Mouse (Mus musculus) heart, postnatal 36 days (tissue): Measurements from ENCODE around the gene Egfem1. TPM values are rescaled to one million over a fixed set of nuclear protein-coding genes. Genes with fewer than 3 reads are reported as not detected.

Experiments
- DNase-seq, 2 experiments: peaks; one replicate each; pipeline ENCODE4 v3.0.0; 2021 to 2022
- intact Hi-C: fragments of 180-260 bp; cut with DNase I; formaldehyde crosslinking; loops from one replicate; pipeline ENCODE4 v1.15.1; 2025
- total RNA-seq, 2 experiments: library from RNA; stranded (reverse); gene quantifications; 2 replicates each; pipeline ENCODE4 v1.2.3; 2021

Gene Egfem1
- total RNA-seq, 2 experiments from 2014 or later: not detected

DNA sequence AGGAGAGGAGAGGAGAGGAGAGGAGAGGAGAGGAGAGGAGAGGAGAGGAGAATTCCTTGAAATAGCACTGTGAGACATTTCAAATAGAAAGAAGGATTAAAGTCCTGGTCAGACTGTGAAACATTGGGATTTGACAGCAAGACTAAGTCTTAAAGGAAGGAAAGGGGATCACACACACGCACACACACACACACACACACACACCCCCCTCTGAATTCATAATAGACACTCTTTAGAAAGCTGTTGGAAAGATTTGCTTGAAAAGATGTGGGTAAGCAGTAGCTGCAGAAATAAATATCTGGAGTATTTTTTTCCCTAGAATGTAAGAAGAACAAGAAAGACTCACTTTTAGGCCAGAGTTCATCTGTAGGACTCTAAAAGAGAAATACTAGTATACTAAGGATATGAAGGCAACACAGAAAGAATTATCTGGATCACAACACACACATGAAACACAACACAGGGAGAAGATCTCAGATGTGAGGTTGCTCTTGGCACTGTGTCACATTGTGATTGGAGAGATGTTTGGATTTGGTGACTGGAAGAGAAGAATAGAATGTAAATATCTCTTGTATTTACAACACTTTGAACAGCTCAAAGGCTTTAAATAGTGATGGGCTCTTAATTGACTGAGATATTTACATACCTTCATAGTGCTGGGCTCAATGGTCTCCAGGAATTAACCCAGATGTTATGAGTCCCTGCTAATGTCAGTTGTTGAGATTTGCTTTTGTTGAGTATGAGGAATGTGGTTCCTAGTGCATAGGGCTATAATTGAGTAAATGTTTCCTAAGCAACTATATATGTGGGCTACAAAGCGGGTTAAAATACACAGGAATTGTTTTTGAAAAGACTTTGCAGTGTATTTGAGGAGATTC lies 50.5 kb downstream of the Egfem1 start:
- no peak for DNase-seq
- intact Hi-C loops: no loop called here

DNA sequence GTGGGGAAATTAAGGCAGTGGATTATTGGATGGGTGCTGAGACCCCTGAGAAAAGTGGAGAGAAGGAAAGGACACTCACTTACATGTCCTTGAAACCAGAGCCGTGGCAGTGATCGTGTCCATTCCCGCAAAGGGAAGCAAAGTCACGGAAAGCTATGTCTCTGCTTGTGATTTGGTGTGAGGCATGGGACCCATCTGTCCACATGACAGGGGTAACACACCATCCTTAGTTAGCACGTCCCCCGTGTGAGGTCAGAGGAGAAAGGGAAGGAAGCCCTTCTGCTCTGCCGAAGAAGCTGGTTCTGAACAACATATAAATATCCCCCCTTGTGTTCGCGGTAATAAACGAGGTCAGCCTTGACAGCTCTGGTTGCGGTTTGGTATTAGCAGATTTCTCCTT lies 52.7 kb downstream of the Egfem1 start:
- intact Hi-C loops: no loop called here
- no peak for DNase-seq

GRCm38 (mm10) chr3:29135176-29136064 lies 53.6 kb downstream of the Egfem1 start:
- intact Hi-C loops: no loop called here

GRCm38 (mm10) chr3:29136065-29136955 lies 54.5 kb downstream of the Egfem1 start:
- intact Hi-C loops: no loop called here

More at GRCm38 (mm10) chr3:29135176-29136064, 53.6 kb downstream of the Egfem1 start:
- no peak for DNase-seq

GRCm38 (mm10) chr3:29168401-29168800 lies 86.6 kb downstream of the Egfem1 start:
- intact Hi-C loops: no loop called here
- no peak for DNase-seq

More at GRCm38 (mm10) chr3:29136065-29136955, 54.5 kb downstream of the Egfem1 start:
- DNase-seq: no peak

DNA sequence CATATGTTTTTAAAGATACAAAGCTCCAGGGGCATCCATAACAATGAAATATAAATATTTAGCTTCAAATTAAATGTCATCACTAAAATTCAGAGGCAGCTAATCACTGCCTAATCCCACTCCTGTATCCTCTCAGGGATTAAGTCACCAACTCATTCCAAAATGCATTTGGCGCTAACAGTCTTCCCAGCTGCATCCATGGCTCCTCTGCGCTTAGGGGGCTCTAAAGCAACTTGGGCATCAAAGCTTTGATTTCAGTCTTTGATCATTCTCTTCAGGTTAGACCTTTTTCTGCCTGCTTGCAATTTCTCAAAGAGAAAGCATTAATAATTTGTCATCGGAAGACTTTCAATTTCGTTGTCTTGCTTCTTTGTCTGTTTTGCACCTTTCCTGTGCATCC lies 87.2 kb downstream of the Egfem1 start:
- intact Hi-C loops: no loop called here
- no peak for DNase-seq

DNA sequence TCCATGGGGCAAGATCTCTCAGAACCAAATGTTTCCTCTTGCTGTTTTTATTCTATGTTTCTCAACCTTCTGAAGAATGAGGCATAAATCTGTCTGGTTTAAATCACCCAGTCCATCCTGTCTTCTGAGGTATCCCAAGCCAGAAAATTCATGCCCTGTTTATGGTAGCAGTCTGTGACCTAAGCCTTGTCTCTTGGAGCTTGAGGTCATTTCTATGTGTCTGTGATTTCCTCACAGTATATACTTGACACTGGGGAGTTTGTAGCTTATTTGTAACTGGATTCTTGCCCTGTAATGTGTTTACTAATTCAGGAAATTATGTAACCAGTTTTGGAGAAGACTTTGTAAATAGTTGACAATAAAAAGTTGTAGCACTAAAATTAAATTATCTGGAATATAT lies 95.2 kb downstream of the Egfem1 start:
- intact Hi-C loops: no loop called here
- DNase-seq: no peak

DNA sequence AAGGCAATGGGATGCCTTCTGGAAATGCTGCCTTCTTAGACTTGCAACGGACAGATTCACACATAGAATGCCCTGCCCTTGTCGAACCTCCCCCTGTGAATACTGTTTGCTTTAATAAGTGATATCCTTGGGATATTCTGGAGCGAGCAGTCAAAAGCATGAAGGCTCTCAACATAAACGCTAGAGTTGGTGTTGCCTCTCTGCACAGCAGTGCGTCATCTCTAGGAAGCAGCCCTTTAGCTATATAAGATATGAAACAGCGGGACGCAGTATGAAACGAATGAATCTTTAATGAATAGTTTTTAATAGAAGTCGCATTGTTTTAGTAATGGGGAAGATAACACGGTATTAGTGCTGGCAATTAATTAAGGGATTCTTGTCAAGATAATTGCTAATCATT lies 101.2 kb downstream of the Egfem1 start:
- DNase-seq: no peak
- intact Hi-C loops: no loop called here

GRCm38 (mm10) chr3:29183615-29184198 lies 101.9 kb downstream of the Egfem1 start:
- intact Hi-C loops: no loop called here

DNA sequence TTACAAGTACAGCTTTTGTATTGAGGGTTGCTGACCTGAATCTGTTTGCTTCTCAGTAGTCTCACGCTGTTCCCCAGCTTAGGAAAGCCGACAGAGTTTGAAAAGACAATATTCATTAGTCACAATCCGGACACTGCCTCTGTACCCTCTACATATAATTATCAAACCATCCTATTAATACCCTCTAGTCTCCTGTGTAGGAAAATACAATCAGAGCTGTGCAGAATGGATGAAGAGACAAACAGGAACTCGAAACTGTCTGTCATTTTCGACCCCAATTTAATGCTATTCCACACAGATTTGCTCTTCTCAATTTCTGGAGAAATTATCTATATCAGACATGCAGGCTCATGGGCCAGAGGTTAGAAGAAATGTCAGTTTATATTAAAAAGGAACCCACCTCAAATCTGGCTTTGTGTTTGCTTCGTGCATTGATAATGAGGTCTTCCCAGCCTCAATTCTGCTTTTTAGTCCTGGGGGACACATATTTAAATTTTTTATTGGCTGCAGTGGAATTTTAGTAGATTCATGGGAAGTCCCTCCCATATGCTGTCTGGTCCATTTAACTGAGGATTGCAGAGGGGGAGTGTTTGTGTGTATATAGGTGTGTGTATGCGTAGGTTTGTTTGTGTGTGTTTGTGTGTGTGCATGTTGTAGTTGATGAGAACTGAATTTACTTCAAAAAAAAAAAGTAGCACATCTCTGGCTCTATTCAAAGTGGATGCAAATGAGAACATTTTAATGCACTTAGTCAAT lies 102.8 kb downstream of the Egfem1 start:
- no peak for DNase-seq
- intact Hi-C loops: no loop called here

More at GRCm38 (mm10) chr3:29183615-29184198, 101.9 kb downstream of the Egfem1 start:
- DNase-seq: no peak

DNA sequence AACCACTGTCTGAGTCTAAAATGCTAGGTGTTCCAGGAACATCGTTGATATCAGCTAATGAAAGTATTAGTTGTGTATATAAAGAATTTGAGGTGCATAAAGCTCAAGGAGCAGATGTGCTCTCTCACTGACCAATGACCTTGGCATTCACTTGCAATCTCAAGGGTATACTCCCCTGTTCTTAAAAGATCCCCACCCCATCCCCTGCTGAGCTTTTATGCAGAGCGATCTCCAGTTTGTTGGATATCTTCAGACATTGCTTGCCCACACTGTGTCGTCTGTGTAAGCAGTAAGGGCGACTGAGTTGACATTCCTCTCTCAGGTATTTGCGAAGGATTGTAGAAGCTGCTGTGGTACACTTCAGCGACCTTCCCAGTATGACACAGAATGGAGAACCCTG lies 108.4 kb downstream of the Egfem1 start:
- intact Hi-C loops: no loop called here
- no peak for DNase-seq

- intact Hi-C loops: no loop called here
- DNase-seq: no peak
Observed at GRCm38 (mm10) chr3:29197727-29198512, 116.1 kb downstream of the Egfem1 start.

- DNase-seq: no peak
- intact Hi-C loops: no loop called here
Observed at GRCm38 (mm10) chr3:29200601-29201000, 118.8 kb downstream of the Egfem1 start.

DNA sequence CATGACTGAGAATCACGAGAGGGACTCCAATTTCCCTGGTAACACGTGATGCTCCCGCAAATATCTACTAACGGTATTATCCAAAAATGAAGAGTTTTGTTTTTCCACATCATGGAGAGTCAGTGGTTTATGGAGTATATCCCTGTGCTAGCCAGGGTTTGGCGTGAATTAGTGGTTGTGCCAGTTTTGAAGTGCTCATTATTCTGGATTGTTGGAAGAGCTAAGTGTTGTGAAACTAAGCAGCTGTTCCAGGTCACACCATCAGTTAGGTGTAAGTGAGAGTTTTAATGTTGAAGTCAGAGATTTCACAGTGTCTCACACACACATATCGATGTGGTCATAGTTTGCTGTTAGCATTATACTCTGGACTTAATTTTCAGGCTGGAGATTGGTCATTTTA lies 120.7 kb downstream of the Egfem1 start:
- no peak for DNase-seq
- intact Hi-C loops: no loop called here

DNA sequence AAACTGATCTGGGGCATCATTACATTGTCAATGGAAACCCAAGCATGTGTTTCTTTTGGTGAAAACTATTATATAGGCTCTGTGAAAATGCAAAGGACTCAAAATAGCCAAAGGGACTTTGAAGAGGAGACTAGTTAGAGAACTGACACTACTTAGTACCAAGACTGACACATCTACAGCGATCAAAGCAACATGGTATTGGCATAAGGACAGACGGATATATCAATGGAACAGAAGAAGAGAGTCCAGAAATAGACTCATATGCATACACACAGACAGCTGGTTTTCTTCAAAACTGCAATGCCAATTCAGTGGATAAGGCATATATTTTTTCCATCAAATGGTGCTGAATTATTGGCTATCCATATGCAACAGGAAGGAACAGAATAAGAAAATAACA lies 140.6 kb downstream of the Egfem1 start:
- DNase-seq: no peak
- intact Hi-C loops: no loop called here

GRCm38 (mm10) chr3:29229712-29230111 lies 147.9 kb downstream of the Egfem1 start:
- intact Hi-C loops: no loop called here
- no peak for DNase-seq

GRCm38 (mm10) chr3:29235477-29235876 lies 153.7 kb downstream of the Egfem1 start:
- intact Hi-C loops: no loop called here
- DNase-seq: no peak

DNA sequence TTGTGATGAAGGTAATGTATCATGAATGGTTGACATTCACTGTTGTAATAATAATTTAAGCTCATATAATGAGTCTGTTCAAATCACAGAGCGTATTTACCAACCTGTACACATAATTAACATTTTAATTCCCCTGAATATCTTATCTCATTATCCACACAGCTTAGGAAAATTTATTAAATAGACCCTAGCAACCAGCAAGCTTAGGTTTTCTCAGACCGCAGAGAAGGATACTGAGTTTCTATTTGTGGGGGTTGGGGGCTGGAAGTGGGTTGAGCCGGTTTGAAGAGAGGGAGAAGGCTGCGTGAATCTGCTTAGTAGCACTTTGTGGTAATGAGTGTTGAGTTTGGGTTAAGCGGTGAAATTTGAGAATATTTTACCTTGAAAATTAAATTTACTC lies 154.7 kb downstream of the Egfem1 start:
- DNase-seq: no peak
- intact Hi-C loops: no loop called here

- intact Hi-C loops: no loop called here
Observed at GRCm38 (mm10) chr3:29243600-29243999, 161.8 kb downstream of the Egfem1 start.

More at GRCm38 (mm10) chr3:29243600-29243999, 161.8 kb downstream of the Egfem1 start:
- no peak for DNase-seq
